Mouse (Mus musculus) lung, postnatal 0 days (tissue): ENCODE measurements around the gene Mast4.

Experiments
- CTCF ChIP-seq: IDR thresholded peaks from 2 replicates; pipeline ENCODE4 v1.5.1; 2016; ENCODE audit warnings: antibody characterized with exemption, mild to moderate bottlenecking
- EP300 ChIP-seq: IDR thresholded peaks from 2 replicates; pipeline ENCODE4 v1.6.1; 2016; ENCODE audit warnings: antibody characterized with exemption, mild to moderate bottlenecking, control low read depth

DNA sequence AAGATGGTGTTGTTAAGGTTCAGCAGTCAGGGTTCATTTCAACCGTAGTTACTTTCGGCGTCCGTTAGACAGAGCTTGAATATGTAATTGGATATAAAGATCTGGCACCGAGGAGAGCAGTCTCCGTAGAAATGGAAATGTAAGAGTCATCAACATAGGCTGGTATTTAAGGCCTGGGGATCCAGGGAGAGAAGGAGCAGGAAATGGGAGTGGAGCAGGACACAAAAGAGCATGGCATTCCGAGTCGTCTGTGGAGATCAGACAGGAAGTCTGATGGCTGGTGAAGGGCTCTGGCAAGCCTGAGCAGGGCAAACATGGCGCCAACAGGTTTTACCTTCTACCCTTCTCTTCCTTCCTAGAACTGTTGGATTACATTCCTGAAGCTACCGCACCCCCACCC is 28.9 kb upstream of the Mast4 start:
- TF ChIP-seq CTCF: no peak
- TF ChIP-seq EP300: no peak
